Mouse (Mus musculus) C2C12 (cell line): Measurements from ENCODE around the gene Midn.
A peak's percentile ranks its signal among the peaks of the same experiment; 100 is the strongest.

Source experiments
- CEBPB ChIP-seq: IDR thresholded peaks from one replicate; pipeline ENCODE4 v1.6.1; 2011; ENCODE audit warnings: low read depth, mild to moderate bottlenecking, control low read depth, moderate library complexity
- CTCF ChIP-seq: IDR thresholded peaks from one replicate; pipeline ENCODE4 v1.5.1; 2011; ENCODE audit not compliant: control insufficient read depth, insufficient read depth, insufficient read length
- MAX ChIP-seq: IDR thresholded peaks from one replicate; pipeline ENCODE4 v1.6.1; 2011; ENCODE audit warnings: mild to moderate bottlenecking, control low read depth
- MYOD1 ChIP-seq: IDR thresholded peaks from one replicate; pipeline ENCODE4 v1.6.1; 2011; ENCODE audit warnings: low read depth; ENCODE audit not compliant: control insufficient read depth, insufficient read length
- USF1 ChIP-seq: IDR thresholded peaks from one replicate; pipeline ENCODE4 v1.6.1; 2011; ENCODE audit warnings: low read depth, mild to moderate bottlenecking, control low read depth, moderate library complexity

- TF ChIP-seq CTCF (peak; percentile 85), CEBPB (no peak), USF1 (no peak), MYOD1 (no peak), MAX (no peak)
Measured at GRCm38 (mm10) chr10:80144864-80145838, 2.9 kb upstream of the Midn start.
